Comparison of ENCODE assay signal across 9 mouse cellular contexts in the genomic region with DNA sequence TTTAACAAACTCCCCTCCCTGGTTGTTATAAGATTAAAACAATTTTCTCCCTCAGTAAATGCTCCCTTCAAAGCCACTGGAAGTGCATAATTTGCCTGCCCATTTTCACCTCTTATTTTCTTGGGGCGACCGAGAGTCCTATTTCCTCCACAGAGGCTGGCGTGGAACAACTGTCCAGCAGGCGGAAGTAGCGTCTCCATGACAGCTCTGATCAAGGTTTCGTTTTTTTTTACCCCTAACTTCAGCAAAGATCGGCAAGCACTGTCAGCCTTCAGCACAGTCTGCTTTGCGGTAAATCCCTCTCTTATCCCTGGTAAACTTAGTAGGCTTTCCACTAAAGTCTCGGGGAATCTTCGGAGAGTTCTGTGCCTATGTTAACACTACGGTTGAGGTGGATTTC. TPM values are rescaled to one million over a fixed set of nuclear protein-coding genes. Genes with fewer than 3 reads are reported as not detected.
DNase-seq lines count a peak whose midpoint lies in the region; ATAC-seq and TF ChIP-seq lines count a peak whose summit lies in the region.
"Had no signal": no experiment of that assay in that cellular context is flagged by ENCODE, and none has a peak within 500 bp of the region (broad histone marks: within the 10 kb centered on the region; RNA-seq: fewer than 3 reads in every experiment).

No protein-coding gene starts in this region.

- H3K4me1 ChIP-seq in heart, embryonic 10.5 days = 0 out of 2 replicates have a peak, but pooled peaks cover 10% of the 10 kb centered on the region
- 0 out of 2 replicates have a peak, but pooled peaks cover 4% of the 10 kb centered on the region for H3K4me1 ChIP-seq in heart, postnatal 0 days (ENCODE audit: control insufficient read depth, insufficient read depth)

- no peak overlapping the region for H3K9ac ChIP-seq in heart, postnatal 0 days (replicated peaks; ENCODE audit: low read depth, low read length)

- peaks cover 42% of the 10 kb centered on the region for H3K27me3 ChIP-seq in heart, embryonic 10.5 days (ENCODE audit: insufficient read depth, poor library complexity, severe bottlenecking)
- H3K27me3 ChIP-seq in heart, postnatal 0 days (ENCODE audit: control insufficient read depth, insufficient read depth, low read length) = peaks cover 16% of the 10 kb centered on the region

- no peaks in the 10 kb centered on the region for H3K9me3 ChIP-seq in heart, embryonic 10.5 days
- H3K9me3 ChIP-seq in heart, postnatal 0 days (replicated peaks; ENCODE audit: control insufficient read depth, low read length) = no peaks in the 10 kb centered on the region
- H3K9me3 ChIP-seq: G1E had no signal

- WGBS in heart, embryonic 10.5 days = 6% methylated on average over 11 of the region's 11 CpGs
- WGBS in heart, postnatal 0 days = 3% methylated on average over 11 of the region's 11 CpGs

- no peak for TF ChIP-seq EP300 in heart, postnatal 0 days (IDR thresholded peaks at IDR 0.05; ENCODE audit: low read depth)

- ATAC-seq in heart, postnatal 0 days (ENCODE audit: insufficient read depth, low read depth) = no peak
- ATAC-seq in megakaryocyte, adult 5-6 weeks (ENCODE audit: poor library complexity, severe bottlenecking) = peak; percentile 43
- ATAC-seq in erythroblast, adult 5-6 weeks (replicated peaks; ENCODE audit: low FRiP score, poor library complexity, severe bottlenecking) = no peak

- 0 out of 2 replicates have a peak, but pooled peaks have one; percentile 26 for TF ChIP-seq CTCF in heart, postnatal 0 days (IDR thresholded peaks at IDR 0.05; ENCODE audit: low read depth)

- H3K4me2 ChIP-seq in heart, postnatal 0 days (ENCODE audit: low read depth, low read length) = peak overlapping the region; percentile 58

- intact Hi-C loops in heart, postnatal 36 days (cut with DNase I) = no loop called here

- peak overlapping the region; percentile 46 for H3K4me3 ChIP-seq in heart, embryonic 10.5 days
- H3K4me3 ChIP-seq in heart, postnatal 0 days (ENCODE audit: low read depth, low read length) = peak overlapping the region; percentile 30

- no peak for DNase-seq in heart, embryonic 10.5 days (ENCODE audit: low spot score)
- no peak for DNase-seq in heart, postnatal 36 days
- peak; percentile 34 for DNase-seq in Muller cell, postnatal 12 days (ENCODE audit: inconsistent ontology term)
- no peak for DNase-seq in heart, postnatal 0 days (ENCODE audit: low spot score)
- DNase-seq in cerebellum, adult 18-20 months = no peak
- DNase-seq in urinary bladder, postnatal 25 days (ENCODE audit: low spot score) = no peak

- H3K27ac ChIP-seq in heart, embryonic 10.5 days = no peak overlapping the region
- no peak overlapping the region for H3K27ac ChIP-seq in heart, postnatal 0 days (ENCODE audit: low read depth)

- no peaks in the 10 kb centered on the region for H3K36me3 ChIP-seq in heart, embryonic 10.5 days
- H3K36me3 ChIP-seq in heart, postnatal 0 days (replicated peaks; ENCODE audit: control insufficient read depth, insufficient read depth, low read length) = no peaks in the 10 kb centered on the region
- H3K36me3 ChIP-seq: G1E had no signal

RNA-seq across cellular contexts. Expression of a gene that starts 24.6 kb away (rescaled TPM):
- 0.31 and 0.34 TPM in 2 replicates for polyA plus RNA-seq in heart, embryonic 10.5 days (2016; fragmentation: Nextera tagmentation; extraction: Ambion mirVana)
- total RNA-seq in heart, postnatal 36 days (2021) = not detected
- not detected in 2 replicates for total RNA-seq in heart, postnatal 0 days (2014; rRNA removed; ENCODE audit: low replicate concordance)
- polyA plus RNA-seq in heart, postnatal 0 days (2015; fragmentation: Nextera tagmentation; extraction: Ambion mirVana) = 0.12 and 0.15 TPM in 2 replicates
- not detected in 2 replicates for total RNA-seq in megakaryocyte, adult 5-6 weeks (2015)
- total RNA-seq in megakaryocyte, adult 5-6 weeks (2017) = not detected in 2 replicates
- total RNA-seq in erythroblast, adult 5-6 weeks (2015; ENCODE audit: low replicate concordance) = not detected in 2 replicates
- not detected in 2 replicates for total RNA-seq in erythroblast, adult 5-6 weeks (2017; ENCODE audit: low replicate concordance)

RNA-seq across cellular contexts. Expression of a gene that starts 24.9 kb away (rescaled TPM):
- polyA plus RNA-seq in heart, embryonic 10.5 days (2016; fragmentation: Nextera tagmentation; extraction: Ambion mirVana) = 4.9 and 7.5 TPM in 2 replicates
- 10 to 100 TPM; 14.9 to 17.1 TPM for total RNA-seq in heart, postnatal 36 days (2021)
- total RNA-seq in heart, postnatal 0 days (2014; rRNA removed; ENCODE audit: low replicate concordance) = 15.0 and 39.2 TPM in 2 replicates
- 11.5 and 13.2 TPM in 2 replicates for polyA plus RNA-seq in heart, postnatal 0 days (2015; fragmentation: Nextera tagmentation; extraction: Ambion mirVana)
- total RNA-seq in megakaryocyte, adult 5-6 weeks (2015) = 0.62 and 0.75 TPM in 2 replicates
- total RNA-seq in megakaryocyte, adult 5-6 weeks (2017) = 0.16 and 0.48 TPM in 2 replicates
- not detected in 2 replicates for total RNA-seq in erythroblast, adult 5-6 weeks (2015; ENCODE audit: low replicate concordance)
- total RNA-seq in erythroblast, adult 5-6 weeks (2017; ENCODE audit: low replicate concordance) = not detected in 2 replicates
- polyA plus RNA-seq: G1E had no signal
